Mouse (Mus musculus): ENCODE measurements at regions not wholly inside any gene's neighbourhood (a gene's known extent, or its start where the extent isn't known, plus 50 kb on each side); places are given as distances from the start of the nearest gene placed in this dataset.

DNA sequence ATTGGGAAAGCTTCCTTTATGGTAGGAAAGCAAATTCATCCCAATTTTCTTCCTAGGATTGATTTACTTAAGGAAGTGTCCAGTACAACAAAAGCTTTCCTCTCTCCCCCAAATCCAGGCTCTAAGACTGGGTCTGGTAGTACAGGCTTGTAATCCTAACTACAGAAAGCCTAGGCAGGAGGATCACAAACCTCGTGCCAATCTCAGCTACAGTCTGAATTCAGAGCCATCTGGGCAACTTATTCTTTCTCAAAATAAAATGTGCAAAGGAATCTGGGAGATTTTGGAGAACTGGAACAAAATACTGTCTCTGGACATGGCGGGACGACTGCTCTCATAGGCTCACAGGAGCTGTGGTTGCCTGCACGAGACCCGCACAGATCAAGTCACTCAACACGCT lies 377.4 kb upstream of the Satb1 start:
- TF ChIP-seq CTCF (IDR thresholded peaks at IDR 0.05; ENCODE audit: extremely low read depth, insufficient read depth, insufficient read length, insufficient replicate concordance) = no peak
- TF ChIP-seq POLR2A (IDR thresholded peaks at IDR 0.05; ENCODE audit: low read depth, low read length) = no peak
- no peaks in the 10 kb centered on the region for H3K36me3 ChIP-seq (ENCODE audit: control insufficient read depth, insufficient read depth, low read length)
- WGBS = 91% methylated on average over 6 of the region's 6 CpGs
- no peak for DNase-seq (ENCODE audit: low read depth in 1 of 2, low spot score in 2 of 2)
- H3K4me3 ChIP-seq (ENCODE audit: extremely low read depth, insufficient read depth, insufficient read length) = no peak overlapping the region
- H3K27ac ChIP-seq (ENCODE audit: insufficient read depth, low read length) = no peak overlapping the region
- H3K27me3 ChIP-seq (ENCODE audit: control insufficient read depth, insufficient read depth, low read length) = no peaks in the 10 kb centered on the region
- no peaks in the 10 kb centered on the region; the same call in 1 of the 2 replicates for H3K4me1 ChIP-seq (ENCODE audit: control insufficient read depth, insufficient read depth, insufficient read length)

DNA sequence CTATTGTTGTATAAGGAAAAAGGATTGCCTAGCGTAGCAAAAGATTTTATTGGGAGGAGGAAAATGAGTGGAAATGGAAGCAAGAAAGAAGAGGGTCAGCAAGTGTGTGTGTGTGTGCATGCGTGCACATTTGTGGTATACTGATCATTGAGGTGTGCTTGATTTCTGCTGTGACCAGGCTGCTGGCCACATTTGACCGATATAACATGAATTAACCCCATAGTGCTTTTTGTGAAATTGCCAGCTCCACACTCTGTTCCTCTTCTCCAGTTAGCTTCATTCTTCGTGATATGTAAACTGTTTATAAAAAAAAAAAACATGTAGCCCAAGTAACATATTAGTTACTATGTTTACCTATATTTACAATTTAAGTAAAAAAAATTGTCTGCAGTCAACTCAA lies 364.6 kb upstream of the Satb1 start:
- Histone ChIP-seq H3K4me1 (ENCODE audit: control insufficient read depth, insufficient read depth, insufficient read length) (no peaks in the 10 kb centered on the region), H3K27ac (ENCODE audit: insufficient read depth, low read length) (no peak overlapping the region), H3K4me3 (ENCODE audit: extremely low read depth, insufficient read depth, insufficient read length) (no peak overlapping the region), H3K36me3 (ENCODE audit: control insufficient read depth, insufficient read depth, low read length) (no peaks in the 10 kb centered on the region), H3K27me3 (ENCODE audit: control insufficient read depth, insufficient read depth, low read length) (no peaks in the 10 kb centered on the region)
- no peak for DNase-seq (ENCODE audit: low read depth in 1 of 2, low spot score in 2 of 2)
- 90% methylated on average over 4 of the region's 4 CpGs for WGBS
- TF ChIP-seq CTCF (IDR thresholded peaks at IDR 0.05; ENCODE audit: extremely low read depth, insufficient read depth, insufficient read length, insufficient replicate concordance) (no peak), POLR2A (IDR thresholded peaks at IDR 0.05; ENCODE audit: low read depth, low read length) (no peak)

DNA sequence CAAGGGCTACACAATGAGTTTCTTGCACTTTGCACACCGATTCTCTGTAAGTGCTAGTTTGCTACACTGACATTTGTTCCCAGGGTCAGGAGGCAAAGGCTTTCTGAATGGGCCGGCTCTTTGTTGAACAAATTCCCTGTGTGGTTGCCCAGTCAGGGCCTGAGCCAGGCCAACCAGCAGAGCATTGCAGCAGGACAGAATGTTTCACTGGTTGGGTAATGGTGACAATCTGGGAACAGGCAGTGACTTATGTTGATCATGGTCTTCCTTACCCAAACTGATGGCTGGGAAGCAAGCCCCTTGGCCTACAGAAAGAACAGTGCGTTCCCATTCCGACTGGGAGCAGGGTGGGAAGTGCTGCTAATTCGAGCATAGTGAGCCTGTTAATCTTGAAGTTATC lies 363.7 kb upstream of the Satb1 start:
- WGBS = 91% methylated on average over 5 of the region's 5 CpGs

DNA sequence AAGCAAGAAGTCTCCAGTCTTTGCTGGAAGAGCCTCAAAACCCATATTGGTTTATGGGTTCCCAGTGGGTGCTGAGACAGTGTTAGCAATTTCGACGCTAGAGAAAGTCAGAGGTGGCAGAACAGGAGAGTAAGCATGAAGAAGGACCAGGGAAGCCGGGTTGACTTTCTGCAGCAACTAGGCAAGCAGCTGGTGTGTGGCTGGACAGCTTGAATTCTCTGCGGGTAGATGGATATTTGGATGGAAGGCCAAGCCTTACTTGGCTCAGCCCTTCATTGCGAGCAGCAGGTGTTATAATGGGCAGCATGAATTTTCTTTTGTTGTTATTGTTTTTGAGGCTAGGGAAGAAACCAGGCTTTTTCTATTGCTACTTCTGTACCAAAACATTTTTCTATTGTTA lies 362.7 kb upstream of the Satb1 start:
- H3K27ac ChIP-seq (ENCODE audit: insufficient read depth, low read length) = no peak overlapping the region
- no peak for TF ChIP-seq CTCF (IDR thresholded peaks at IDR 0.05; ENCODE audit: extremely low read depth, insufficient read depth, insufficient read length, insufficient replicate concordance)
- H3K36me3 ChIP-seq (ENCODE audit: control insufficient read depth, insufficient read depth, low read length) = no peaks in the 10 kb centered on the region
- no peaks in the 10 kb centered on the region for H3K27me3 ChIP-seq (ENCODE audit: control insufficient read depth, insufficient read depth, low read length)
- DNase-seq (ENCODE audit: low read depth in 1 of 2, low spot score in 2 of 2) = no peak
- 91% methylated on average over 5 of the region's 5 CpGs for WGBS
- H3K4me3 ChIP-seq (ENCODE audit: extremely low read depth, insufficient read depth, insufficient read length) = no peak overlapping the region
- no peaks in the 10 kb centered on the region for H3K4me1 ChIP-seq (ENCODE audit: control insufficient read depth, insufficient read depth, insufficient read length)

More for the DNA sequence above, 363.7 kb upstream of the Satb1 start:
- Histone ChIP-seq H3K4me3 (ENCODE audit: extremely low read depth, insufficient read depth, insufficient read length) (no peak overlapping the region), H3K27me3 (ENCODE audit: control insufficient read depth, insufficient read depth, low read length) (no peaks in the 10 kb centered on the region), H3K36me3 (ENCODE audit: control insufficient read depth, insufficient read depth, low read length) (no peaks in the 10 kb centered on the region), H3K27ac (ENCODE audit: insufficient read depth, low read length) (no peak overlapping the region), H3K4me1 (ENCODE audit: control insufficient read depth, insufficient read depth, insufficient read length) (no peaks in the 10 kb centered on the region)
- no peak for DNase-seq (ENCODE audit: low read depth in 1 of 2, low spot score in 2 of 2)
- no peak for TF ChIP-seq POLR2A (IDR thresholded peaks at IDR 0.05; ENCODE audit: low read depth, low read length)
- no peak for TF ChIP-seq CTCF (IDR thresholded peaks at IDR 0.05; ENCODE audit: extremely low read depth, insufficient read depth, insufficient read length, insufficient replicate concordance)

DNA sequence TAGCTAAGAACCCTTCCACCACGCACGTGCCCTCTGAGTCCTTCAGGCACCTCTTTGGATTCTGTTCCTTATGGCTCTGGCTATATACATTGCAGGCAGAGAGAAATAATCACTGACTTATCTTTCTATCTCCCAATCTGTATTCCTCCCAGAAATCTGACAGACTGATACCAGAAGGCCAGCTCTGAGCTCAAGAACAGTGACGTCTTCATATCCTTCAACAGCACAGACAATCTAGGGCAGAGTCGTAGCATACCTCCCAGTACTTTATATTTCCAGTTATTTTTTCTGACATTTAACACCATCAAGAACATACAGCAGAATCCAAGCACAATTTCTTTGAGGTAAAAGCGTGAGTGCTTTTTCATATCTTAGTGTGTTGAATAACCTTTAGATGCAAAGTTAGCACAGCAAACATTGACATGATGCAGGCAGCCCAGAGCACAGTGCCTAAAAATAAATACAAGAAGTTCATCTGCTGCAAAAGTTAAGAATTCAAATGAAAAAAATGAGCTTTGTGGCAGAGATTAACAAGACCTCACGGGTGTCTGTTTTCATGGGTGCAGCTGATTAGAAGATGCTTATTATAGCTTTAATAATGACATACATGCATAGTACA lies 358.1 kb upstream of the Satb1 start:
- DNase-seq (ENCODE audit: low read depth in 1 of 2, low spot score in 2 of 2) = no peak
- TF ChIP-seq CTCF (IDR thresholded peaks at IDR 0.05; ENCODE audit: extremely low read depth, insufficient read depth, insufficient read length, insufficient replicate concordance) = no peak
- no peak for TF ChIP-seq POLR2A (IDR thresholded peaks at IDR 0.05; ENCODE audit: low read depth, low read length)
- H3K4me1 ChIP-seq (ENCODE audit: control insufficient read depth, insufficient read depth, insufficient read length) = no peaks in the 10 kb centered on the region
- WGBS = 80% methylated on average over 6 of the region's 6 CpGs
- no peak overlapping the region for H3K4me3 ChIP-seq (ENCODE audit: extremely low read depth, insufficient read depth, insufficient read length)
- no peaks in the 10 kb centered on the region for H3K27me3 ChIP-seq (ENCODE audit: control insufficient read depth, insufficient read depth, low read length)
- H3K27ac ChIP-seq (ENCODE audit: insufficient read depth, low read length) = no peak overlapping the region
- no peaks in the 10 kb centered on the region for H3K36me3 ChIP-seq (ENCODE audit: control insufficient read depth, insufficient read depth, low read length)

- 26% methylated on average over 3 of the region's 3 CpGs for WGBS
- no peak overlapping the region for H3K4me3 ChIP-seq (ENCODE audit: extremely low read depth, insufficient read depth, insufficient read length)
- H3K4me1 ChIP-seq (ENCODE audit: control insufficient read depth, insufficient read depth, insufficient read length) = no peaks in the 10 kb centered on the region; the same call in 1 of the 2 replicates
- no peak overlapping the region for H3K27ac ChIP-seq (ENCODE audit: insufficient read depth, low read length)
- H3K27me3 ChIP-seq (ENCODE audit: control insufficient read depth, insufficient read depth, low read length) = no peaks in the 10 kb centered on the region
- DNase-seq (ENCODE audit: low read depth in 1 of 2, low spot score in 2 of 2) = peak; percentile 73 to 84
- no peaks in the 10 kb centered on the region for H3K36me3 ChIP-seq (ENCODE audit: control insufficient read depth, insufficient read depth, low read length)
- no peak for TF ChIP-seq POLR2A (IDR thresholded peaks at IDR 0.05; ENCODE audit: low read depth, low read length)
- TF ChIP-seq CTCF (IDR thresholded peaks at IDR 0.05; ENCODE audit: extremely low read depth, insufficient read depth, insufficient read length, insufficient replicate concordance) = peak; percentile 62; the same call in 1 of the 2 replicates
Observed at GRCm38 (mm10) chr17:52182706-52183105, 349.6 kb upstream of the Satb1 start.

DNA sequence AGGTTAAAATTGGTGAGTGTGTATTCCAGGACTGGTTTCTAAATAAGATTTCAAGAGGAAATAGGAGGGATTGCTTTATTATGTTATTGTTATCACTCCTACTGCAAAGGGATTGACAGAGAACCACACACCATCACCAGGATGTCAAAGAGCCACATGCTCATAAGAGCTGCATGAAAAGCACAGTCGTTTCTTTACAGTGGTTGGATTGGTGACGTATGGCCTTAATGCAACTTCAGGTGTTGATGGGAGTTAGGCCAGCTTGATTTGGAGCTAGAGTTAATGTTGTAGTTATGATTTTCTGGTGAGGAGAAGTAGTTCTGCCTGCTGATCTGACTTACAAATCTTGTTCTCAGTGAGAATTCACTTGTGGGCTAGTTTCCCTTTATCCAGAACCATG lies 344.9 kb upstream of the Satb1 start:
- WGBS = 64% methylated on average over 2 of the region's 2 CpGs
- DNase-seq (ENCODE audit: low read depth in 1 of 2, low spot score in 2 of 2) = no peak

More for the DNA sequence above, 344.9 kb upstream of the Satb1 start:
- H3K4me3 ChIP-seq (ENCODE audit: extremely low read depth, insufficient read depth, insufficient read length) = no peak overlapping the region
- H3K36me3 ChIP-seq (ENCODE audit: control insufficient read depth, insufficient read depth, low read length) = no peaks in the 10 kb centered on the region
- H3K27me3 ChIP-seq (ENCODE audit: control insufficient read depth, insufficient read depth, low read length) = no peaks in the 10 kb centered on the region
- TF ChIP-seq POLR2A (IDR thresholded peaks at IDR 0.05; ENCODE audit: low read depth, low read length) (no peak), CTCF (IDR thresholded peaks at IDR 0.05; ENCODE audit: extremely low read depth, insufficient read depth, insufficient read length, insufficient replicate concordance) (no peak)
- no peak overlapping the region for H3K27ac ChIP-seq (ENCODE audit: insufficient read depth, low read length)
- H3K4me1 ChIP-seq (ENCODE audit: control insufficient read depth, insufficient read depth, insufficient read length) = no peaks in the 10 kb centered on the region; the same call in 1 of the 2 replicates
